Mouse (Mus musculus): ENCODE data around the gene Chac2. TPM values are rescaled to one million over a fixed set of nuclear protein-coding genes. Genes with fewer than 3 reads are reported as not detected.

Gene Chac2
- polyA plus RNA-seq, 1 experiment from 2014 or later, result 13.0 TPM

DNA sequence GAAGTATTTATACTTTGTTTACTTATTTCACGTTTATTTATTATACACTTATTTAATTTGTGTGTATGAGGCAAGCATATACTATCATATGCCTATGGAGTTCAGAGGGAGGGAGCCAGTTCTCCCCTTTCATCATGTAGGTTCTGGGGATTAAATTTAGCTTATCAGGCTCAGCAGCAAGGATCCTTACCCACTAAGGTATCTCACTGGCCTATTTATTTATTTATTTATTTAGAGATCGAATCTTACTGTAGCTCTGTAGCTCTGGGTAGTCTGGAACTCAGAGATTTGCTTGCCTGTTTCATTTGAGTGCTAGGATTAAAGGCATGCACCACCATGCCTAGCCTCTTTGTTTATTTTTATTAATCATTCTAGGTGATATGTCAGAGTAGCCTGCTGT, 12.6 kb upstream of the Chac2 start:
- Histone ChIP-seq H3K4me3 (ENCODE audit: low read depth, low read length) (no peak overlapping the region), H3K36me3 (ENCODE audit: control insufficient read depth, insufficient read depth) (no peaks in the 10 kb centered on the region), H3K27me3 (replicated peaks; ENCODE audit: control insufficient read depth, insufficient read depth, low read length) (no peaks in the 10 kb centered on the region), H3K27ac (ENCODE audit: low read depth, low read length) (no peak overlapping the region), H3K4me2 (replicated peaks; ENCODE audit: low read depth) (no peak overlapping the region), H3K9ac (ENCODE audit: low read depth, low read length) (no peak overlapping the region), H3K4me1 (replicated peaks; ENCODE audit: control insufficient read depth, insufficient read depth, low read length) (no peaks in the 10 kb centered on the region), H3K9me3 (ENCODE audit: control insufficient read depth) (no peaks in the 10 kb centered on the region)
- TF ChIP-seq CTCF (IDR thresholded peaks at IDR 0.05; ENCODE audit: low read depth), result no peak
- no peak for ATAC-seq
- 76% methylated on average over 2 of the region's 2 CpGs for WGBS

- H3K27me3 ChIP-seq (replicated peaks; ENCODE audit: control insufficient read depth, insufficient read depth, low read length), result no peaks in the 10 kb centered on the region
- no peak for ATAC-seq
- no peaks in the 10 kb centered on the region for H3K4me1 ChIP-seq (replicated peaks; ENCODE audit: control insufficient read depth, insufficient read depth, low read length)
- H3K4me2 ChIP-seq (replicated peaks; ENCODE audit: low read depth), result no peak overlapping the region
- H3K27ac ChIP-seq (ENCODE audit: low read depth, low read length), result no peak overlapping the region
- no peak for TF ChIP-seq CTCF (IDR thresholded peaks at IDR 0.05; ENCODE audit: low read depth)
- H3K9ac ChIP-seq (ENCODE audit: low read depth, low read length), result no peak overlapping the region
- no peak overlapping the region for H3K4me3 ChIP-seq (ENCODE audit: low read depth, low read length)
- H3K9me3 ChIP-seq (ENCODE audit: control insufficient read depth), result no peaks in the 10 kb centered on the region
- whole genome bisulfite sequencing, result 94% methylated on average over 5 of the region's 5 CpGs
- H3K36me3 ChIP-seq (ENCODE audit: control insufficient read depth, insufficient read depth), result no peaks in the 10 kb centered on the region
Observed at GRCm38 (mm10) chr11:30998199-30998598, 12.0 kb upstream of the Chac2 start.

DNA sequence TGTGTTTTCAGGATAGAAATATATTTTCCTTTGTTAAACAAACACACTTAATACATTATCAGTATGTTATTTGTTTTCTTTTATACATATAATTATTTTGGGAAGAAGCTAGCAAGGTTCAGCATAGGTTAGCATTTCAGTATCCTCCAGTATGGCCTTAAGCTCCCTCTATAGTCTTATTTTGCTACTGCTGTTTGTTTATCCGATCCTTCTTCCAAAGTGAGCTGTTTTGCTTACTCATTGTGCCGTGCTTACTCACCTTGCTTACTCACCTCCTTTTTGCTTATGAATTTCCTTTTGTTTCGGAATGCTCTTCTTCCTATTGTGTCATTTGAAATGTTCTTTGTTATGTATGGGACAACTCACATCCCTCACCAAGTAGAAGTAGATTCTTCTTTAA, 10.5 kb upstream of the Chac2 start:
- Histone ChIP-seq H3K36me3 (ENCODE audit: control insufficient read depth, insufficient read depth) (no peaks in the 10 kb centered on the region), H3K9me3 (ENCODE audit: control insufficient read depth) (no peaks in the 10 kb centered on the region), H3K27me3 (replicated peaks; ENCODE audit: control insufficient read depth, insufficient read depth, low read length) (no peaks in the 10 kb centered on the region), H3K27ac (ENCODE audit: low read depth, low read length) (no peak overlapping the region), H3K9ac (ENCODE audit: low read depth, low read length) (no peak overlapping the region), H3K4me1 (replicated peaks; ENCODE audit: control insufficient read depth, insufficient read depth, low read length) (no peaks in the 10 kb centered on the region), H3K4me2 (replicated peaks; ENCODE audit: low read depth) (no peak overlapping the region), H3K4me3 (ENCODE audit: low read depth, low read length) (no peak overlapping the region)
- no peak for TF ChIP-seq CTCF (IDR thresholded peaks at IDR 0.05; ENCODE audit: low read depth)
- no peak for ATAC-seq
- 84% methylated on average over 3 of the region's 3 CpGs for WGBS

DNA sequence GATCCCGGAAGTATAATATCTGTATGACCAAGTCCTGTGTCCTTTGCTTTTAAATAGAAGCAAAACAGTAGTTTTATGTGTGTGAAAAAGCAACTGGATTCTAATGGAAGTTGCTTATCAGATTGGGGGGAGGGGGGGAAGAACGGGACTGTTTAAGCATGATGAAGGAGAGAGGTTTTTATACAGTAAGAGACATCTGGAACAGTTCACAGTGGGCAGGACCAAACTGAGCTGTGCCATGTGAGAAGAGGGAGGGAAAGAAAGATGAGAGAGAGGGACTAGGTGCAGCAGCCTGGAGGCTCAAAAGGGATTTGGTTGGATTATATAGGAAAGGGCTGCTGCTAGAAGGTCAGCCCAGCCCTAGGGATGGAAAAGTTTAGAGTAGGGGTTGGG, 471 bp upstream of the Chac2 start:
- H3K27ac ChIP-seq (ENCODE audit: low read depth, low read length), result peak overlapping the region; percentile 68; the same call in 1 of the 2 replicates
- peak; percentile 73 for ATAC-seq
- H3K9ac ChIP-seq (ENCODE audit: low read depth, low read length), result peak overlapping the region; percentile 67
- no peaks in the 10 kb centered on the region for H3K9me3 ChIP-seq (ENCODE audit: control insufficient read depth)
- WGBS, result 4% methylated on average over 2 of the region's 2 CpGs
- H3K36me3 ChIP-seq (ENCODE audit: control insufficient read depth, insufficient read depth), result no peaks in the 10 kb centered on the region
- H3K4me1 ChIP-seq (replicated peaks; ENCODE audit: control insufficient read depth, insufficient read depth, low read length), result no peaks in the 10 kb centered on the region
- peak overlapping the region; percentile 80 for H3K4me2 ChIP-seq (replicated peaks; ENCODE audit: low read depth)
- no peaks in the 10 kb centered on the region for H3K27me3 ChIP-seq (replicated peaks; ENCODE audit: control insufficient read depth, insufficient read depth, low read length)
- TF ChIP-seq CTCF (IDR thresholded peaks at IDR 0.05; ENCODE audit: low read depth), result no peak
- H3K4me3 ChIP-seq (ENCODE audit: low read depth, low read length), result peak overlapping the region; percentile 56

- H3K27ac ChIP-seq (ENCODE audit: low read depth, low read length), result no peak overlapping the region
- no peak overlapping the region for H3K9ac ChIP-seq (ENCODE audit: low read depth, low read length)
- WGBS, result 41% methylated on average over 2 of the region's 2 CpGs
- H3K36me3 ChIP-seq (ENCODE audit: control insufficient read depth, insufficient read depth), result no peaks in the 10 kb centered on the region
- no peaks in the 10 kb centered on the region for H3K9me3 ChIP-seq (ENCODE audit: control insufficient read depth)
- no peak for ATAC-seq
- H3K4me3 ChIP-seq (ENCODE audit: low read depth, low read length), result peak overlapping the region; percentile 56; the same call in 1 of the 2 replicates
- TF ChIP-seq CTCF (IDR thresholded peaks at IDR 0.05; ENCODE audit: low read depth), result no peak
- no peaks in the 10 kb centered on the region for H3K27me3 ChIP-seq (replicated peaks; ENCODE audit: control insufficient read depth, insufficient read depth, low read length)
- peak overlapping the region; percentile 80 for H3K4me2 ChIP-seq (replicated peaks; ENCODE audit: low read depth)
- H3K4me1 ChIP-seq (replicated peaks; ENCODE audit: control insufficient read depth, insufficient read depth, low read length), result no peaks in the 10 kb centered on the region
Observed at GRCm38 (mm10) chr11:30985237-30985636, 913 bp downstream of the Chac2 start.

DNA sequence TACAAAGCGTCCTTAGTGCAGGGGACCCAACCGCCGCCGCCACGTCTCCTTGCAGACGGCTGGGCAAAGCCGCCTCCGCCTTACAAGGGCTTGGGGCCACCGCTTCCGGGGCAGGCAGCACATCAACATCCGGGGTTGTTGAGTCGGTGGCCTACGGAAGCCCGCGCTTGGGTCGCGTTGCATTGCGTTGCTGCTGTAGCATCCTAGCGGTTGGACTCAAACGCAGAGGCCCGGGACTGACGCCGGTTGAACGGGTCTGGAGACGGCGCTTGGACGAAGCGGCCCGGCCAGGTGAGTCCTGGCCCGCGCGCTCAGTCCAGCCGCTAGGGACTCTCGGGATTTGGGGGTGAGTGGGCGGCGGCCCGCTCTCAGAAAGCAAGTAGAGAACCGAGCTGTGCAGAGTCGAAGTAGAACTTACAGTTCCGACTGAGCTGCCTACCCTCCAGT, 31.8 kb downstream of the Chac2 start, which contains the start of gene Erlec1:
Gene Erlec1 (minus strand): TSS at position 57 of the 447 bp plus-strand sequence.
- ATAC-seq, result peak; percentile 99
- Histone ChIP-seq H3K4me1 (replicated peaks; ENCODE audit: control insufficient read depth, insufficient read depth, low read length) (no peaks in the 10 kb centered on the region), H3K27ac (ENCODE audit: low read depth, low read length) (peak within 1 kb of the TSS; percentile 74), H3K36me3 (ENCODE audit: control insufficient read depth, insufficient read depth) (peaks cover 13% of the 10 kb centered on the region; the same call in 1 of the 2 replicates), H3K27me3 (replicated peaks; ENCODE audit: control insufficient read depth, insufficient read depth, low read length) (no peaks in the 10 kb centered on the region), H3K4me3 (ENCODE audit: low read depth, low read length) (peak within 1 kb of the TSS; percentile 70), H3K9ac (ENCODE audit: low read depth, low read length) (peak within 1 kb of the TSS; percentile 72), H3K4me2 (replicated peaks; ENCODE audit: low read depth) (peak within 1 kb of the TSS; percentile 80), H3K9me3 (ENCODE audit: control insufficient read depth) (no peaks in the 10 kb centered on the region)
- WGBS, result under 1% methylated on average over 40 of the region's 40 CpGs
- TF ChIP-seq CTCF (IDR thresholded peaks at IDR 0.05; ENCODE audit: low read depth), result peak; percentile 50

All from intestine, postnatal 0 days (tissue).